Mouse (Mus musculus) bone marrow macrophage, adult 2 months (primary cell): ENCODE data around the gene Zfp746.
"Not testable (repeated sequence)": the region's sequence is repeated elsewhere in the genome, so short reads cannot be mapped to it uniquely, and the experiment has no call there.

ENCODE experiments used
- CTCF ChIP-seq: IDR thresholded peaks from 2 replicates; pipeline ENCODE4 v1.5.1; 2012; ENCODE audit warnings: low read depth, mild to moderate bottlenecking, low read length, moderate library complexity
- POLR2A ChIP-seq: IDR thresholded peaks from 2 replicates; pipeline ENCODE4 v1.6.1; 2012; ENCODE audit warnings: mild to moderate bottlenecking, low read depth, low read length, borderline replicate concordance

DNA sequence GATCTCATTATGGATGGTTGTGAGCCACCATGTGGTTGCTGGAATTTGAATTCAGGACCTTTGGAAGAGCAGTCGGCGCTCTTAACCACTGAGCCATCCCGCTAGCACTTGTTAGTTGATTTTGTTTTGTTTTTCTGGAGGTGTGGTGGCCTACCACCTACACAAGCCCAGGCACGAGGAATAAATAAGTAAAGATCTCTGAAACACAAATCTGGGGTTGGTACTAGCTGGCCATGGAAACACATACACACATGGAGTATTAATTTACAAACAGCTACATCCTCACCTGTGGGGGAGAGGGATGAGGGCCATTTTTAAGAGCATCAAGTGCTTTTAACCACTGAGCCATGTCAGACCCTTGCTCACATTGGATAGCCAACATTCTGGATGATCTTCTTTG, 34.7 kb upstream of the Zfp746 start:
- TF ChIP-seq CTCF, POLR2A: not testable (repeated sequence)
